Mouse (Mus musculus) liver, embryonic 14.5 days (tissue): Measurements from ENCODE around the gene Gtf2f2. TPM values are rescaled to one million over a fixed set of nuclear protein-coding genes. Genes with fewer than 3 reads are reported as not detected.

Experiments
- ATAC-seq: fragments of 200-750 bp; cut with Nextera tagmentation; 2 replicates; pipeline ENCODE4 v1.8.0; 2017; ENCODE audit warnings: moderate number of reproducible peaks, mild to moderate bottlenecking, moderate library complexity; ENCODE audit not compliant: insufficient read depth
- DNase-seq, 3 experiments: peaks; one replicate each; pipeline ENCODE4 v3.0.0-alpha.2; 2012 to 2013; ENCODE audit warnings: low read depth in 3 of 3, low spot score in 3 of 3
- H3K27ac ChIP-seq: fragments of 300-500 bp; sonication (generic); 2 replicates; pipeline ENCODE4 v1.5.1; 2014; ENCODE audit warnings: moderate library complexity, mild to moderate bottlenecking, control low read depth, inconsistent platforms
- H3K27me3 ChIP-seq: fragments of 300-500 bp; sonication (generic); 2 replicates; pipeline ENCODE4 v1.6.1; 2014; ENCODE audit warnings: mild to moderate bottlenecking, low read length, moderate library complexity; ENCODE audit not compliant: control insufficient read depth, insufficient read depth
- H3K36me3 ChIP-seq: fragments of 300-500 bp; sonication (generic); replicated peaks from 2 replicates; pipeline ENCODE4 v1.6.1; 2014; ENCODE audit warnings: low read depth; ENCODE audit not compliant: control insufficient read depth, insufficient read depth
- H3K4me1 ChIP-seq, 2 experiments: fragments of 200-500 bp in 1 of 2; fragments of 300-500 bp in 1 of 2; sonication (generic) in 1 of 2; replicated peaks; 2 replicates each; pipeline ENCODE4 v1.6.1; 2012 to 2014; ENCODE audit warnings: antibody characterized with exemption in 1 of 2, inconsistent platforms in 1 of 2, low read length in 1 of 2; ENCODE audit not compliant: control insufficient read depth in 2 of 2, insufficient read depth in 2 of 2
- H3K4me2 ChIP-seq: fragments of 300-500 bp; sonication (generic); 2 replicates; pipeline ENCODE4 v1.6.1; 2014; ENCODE audit warnings: low read depth, mild to moderate bottlenecking, control low read depth, moderate library complexity
- H3K4me3 ChIP-seq, 2 experiments: fragments of 200-500 bp in 1 of 2; fragments of 300-500 bp in 1 of 2; sonication (generic) in 1 of 2; 2 replicates each; pipeline ENCODE4 v1.5.1; 2012 to 2014; ENCODE audit warnings: low read depth in 2 of 2, low read length in 2 of 2, mild to moderate bottlenecking in 2 of 2, control low read depth in 1 of 2, inconsistent platforms in 1 of 2, moderate library complexity in 1 of 2; ENCODE audit not compliant: insufficient read depth in 1 of 2
- H3K9ac ChIP-seq: fragments of 300-500 bp; sonication (generic); replicated peaks from 2 replicates; pipeline ENCODE4 v1.6.1; 2014; ENCODE audit warnings: mild to moderate bottlenecking, control low read depth, moderate library complexity
- H3K9me3 ChIP-seq: fragments of 300-500 bp; sonication (generic); 2 replicates; pipeline ENCODE4 v1.6.1; 2016; ENCODE audit warnings: low read length, mixed read lengths; ENCODE audit not compliant: control insufficient read depth
- CTCF ChIP-seq: IDR thresholded peaks from 2 replicates; pipeline ENCODE4 v1.5.1; 2016; ENCODE audit warnings: antibody characterized with exemption, low read depth, control low read depth
- EP300 ChIP-seq: IDR thresholded peaks from 2 replicates; pipeline ENCODE4 v1.6.1; 2016; ENCODE audit warnings: antibody characterized with exemption, low read depth
- WGBS: fragments of 180-500 bp; shearing (Covaris S2); extraction: QIAGEN DNeasy Blood & Tissue Kit; methylation state at CpG from one replicate; pipeline ENCODE4 v1.1.7; 2014; ENCODE audit not compliant: insufficient replicate concordance; 5-methylcytosine and 5-hydroxymethylcytosine counted together
- polyA plus RNA-seq, 2 experiments: library from polyadenylated mRNA; depleted of rRNA in 1 of 2; stranded (reverse) in 1 of 2; unstranded in 1 of 2; fragments of >200 nt; fragmentation: Nextera tagmentation in 1 of 2; extraction: Ambion mirVana in 1 of 2; gene quantifications; 2 replicates each; pipeline versions ENCODE4 v1.2.1 to v1.2.3; 2012 to 2014

Gtf2f2 gene
- polyA plus RNA-seq, 2 experiments, result 13.1 to 27.1 TPM

GRCm38 (mm10) chr14:75850819-75851218 lies 159.8 kb downstream of the Gtf2f2 start:
- 71% methylated on average over 6 of the region's 6 CpGs for WGBS
- ATAC-seq, result no peak
- Histone ChIP-seq H3K4me2 (no peak overlapping the region), H3K4me3 (no peak overlapping the region), H3K36me3 (peaks cover 48% of the 10 kb centered on the region), H3K4me1 (peaks cover 3 to 4% of the 10 kb centered on the region in 2 experiments), H3K9ac (no peak overlapping the region), H3K9me3 (no peaks in the 10 kb centered on the region), H3K27ac (no peak overlapping the region), H3K27me3 (no peaks in the 10 kb centered on the region)
- TF ChIP-seq EP300 (no peak), CTCF (no peak)
- DNase-seq, result no peak

GRCm38 (mm10) chr14:75849842-75850568 lies 160.7 kb downstream of the Gtf2f2 start:
- H3K4me3 ChIP-seq, result no peak overlapping the region
- H3K9ac ChIP-seq, result no peak overlapping the region
- peaks cover 3 to 4% of the 10 kb centered on the region in 2 experiments for H3K4me1 ChIP-seq
- H3K27me3 ChIP-seq, result no peaks in the 10 kb centered on the region
- WGBS, result 78% methylated on average over 6 of the region's 6 CpGs
- no peak overlapping the region for H3K4me2 ChIP-seq
- DNase-seq, result no peak
- TF ChIP-seq EP300, result no peak
- no peak for TF ChIP-seq CTCF
- peaks cover 48% of the 10 kb centered on the region for H3K36me3 ChIP-seq
- ATAC-seq, result no peak
- H3K27ac ChIP-seq, result no peak overlapping the region
- H3K9me3 ChIP-seq, result no peaks in the 10 kb centered on the region

- Histone ChIP-seq H3K4me3 (no peak overlapping the region), H3K36me3 (peaks cover 48% of the 10 kb centered on the region), H3K27ac (no peak overlapping the region), H3K27me3 (no peaks in the 10 kb centered on the region), H3K4me2 (no peak overlapping the region), H3K9me3 (no peaks in the 10 kb centered on the region), H3K4me1 (peaks cover 3 to 4% of the 10 kb centered on the region in 2 experiments), H3K9ac (no peak overlapping the region)
- ATAC-seq (no peak), DNase-seq (no peak)
- TF ChIP-seq EP300, result no peak
- TF ChIP-seq CTCF, result no peak
- 72% methylated on average over 5 of the region's 5 CpGs for WGBS
These were observed 161.4 kb downstream of the Gtf2f2 start for GRCm38 (mm10) chr14:75849236-75849635.

- 90% methylated on average over 5 of the region's 5 CpGs for WGBS
- Histone ChIP-seq H3K27ac (no peak overlapping the region), H3K9me3 (no peaks in the 10 kb centered on the region), H3K27me3 (no peaks in the 10 kb centered on the region), H3K4me3 (no peak overlapping the region), H3K4me2 (no peak overlapping the region), H3K9ac (no peak overlapping the region), H3K36me3 (peaks cover 48% of the 10 kb centered on the region), H3K4me1 (peaks cover 3 to 4% of the 10 kb centered on the region in 2 experiments)
- ATAC-seq (no peak), DNase-seq (no peak)
- TF ChIP-seq CTCF (no peak), EP300 (no peak)
These were observed 162.2 kb downstream of the Gtf2f2 start for GRCm38 (mm10) chr14:75848482-75848881.

- no peak for DNase-seq
- H3K9me3 ChIP-seq, result no peaks in the 10 kb centered on the region
- H3K27me3 ChIP-seq, result no peaks in the 10 kb centered on the region
- WGBS, result 68% methylated on average over 4 of the region's 4 CpGs
- ATAC-seq, result no peak
- H3K9ac ChIP-seq, result no peak overlapping the region
- H3K27ac ChIP-seq, result no peak overlapping the region
- H3K4me1 ChIP-seq, result peaks cover 3 to 4% of the 10 kb centered on the region in 2 experiments
- peaks cover 48% of the 10 kb centered on the region for H3K36me3 ChIP-seq
- H3K4me3 ChIP-seq, result 0 out of 4 replicates have a peak overlapping the region, but pooled peaks of 1 of the 2 experiments have one; percentile 4
- TF ChIP-seq CTCF, result no peak
- no peak for TF ChIP-seq EP300
- H3K4me2 ChIP-seq, result peak overlapping the region; percentile 87
These were observed 163.0 kb downstream of the Gtf2f2 start for GRCm38 (mm10) chr14:75847669-75848068.

Other genes starting within 250 kb of the Gtf2f2 start
- gene Slc25a30, start 223.8 kb downstream of the Gtf2f2 start, polyA plus RNA-seq (2012; rRNA removed), result 2.6 and 3.8 TPM in 2 replicates
- gene Slc25a30, start 223.8 kb downstream of the Gtf2f2 start, polyA plus RNA-seq (2014; fragmentation: Nextera tagmentation; extraction: Ambion mirVana), result 2.0 and 2.8 TPM in 2 replicates
- 857 and 1,453 TPM in 2 replicates for gene Tpt1, start 165.8 kb downstream of the Gtf2f2 start, polyA plus RNA-seq (2012; rRNA removed)
- gene Tpt1, start 165.8 kb downstream of the Gtf2f2 start, polyA plus RNA-seq (2014; fragmentation: Nextera tagmentation; extraction: Ambion mirVana), result 684 and 702 TPM in 2 replicates
- gene Kctd4, start 55.9 kb downstream of the Gtf2f2 start, polyA plus RNA-seq (2012; rRNA removed), result not detected in 2 replicates
- 0.10 and 0.13 TPM in 2 replicates for gene Kctd4, start 55.9 kb downstream of the Gtf2f2 start, polyA plus RNA-seq (2014; fragmentation: Nextera tagmentation; extraction: Ambion mirVana)
- 2.7 and 3.9 TPM in 2 replicates for gene Gpalpp1, start 99.9 kb upstream of the Gtf2f2 start, polyA plus RNA-seq (2012; rRNA removed)
- 5.2 and 6.3 TPM in 2 replicates for gene Gpalpp1, start 99.9 kb upstream of the Gtf2f2 start, polyA plus RNA-seq (2014; fragmentation: Nextera tagmentation; extraction: Ambion mirVana)
- 1.9 and 3.1 TPM in 2 replicates for gene Nufip1, start 100.0 kb upstream of the Gtf2f2 start, polyA plus RNA-seq (2012; rRNA removed)
- gene Nufip1, start 100.0 kb upstream of the Gtf2f2 start, polyA plus RNA-seq (2014; fragmentation: Nextera tagmentation; extraction: Ambion mirVana), result 4.6 and 5.3 TPM in 2 replicates